Mouse (Mus musculus): ENCODE data around the gene Pdia4.
"Not testable (repeated sequence)": the region's sequence is repeated elsewhere in the genome, so short reads cannot be mapped to it uniquely, and the experiment has no call there.

Pdia4 gene

DNA sequence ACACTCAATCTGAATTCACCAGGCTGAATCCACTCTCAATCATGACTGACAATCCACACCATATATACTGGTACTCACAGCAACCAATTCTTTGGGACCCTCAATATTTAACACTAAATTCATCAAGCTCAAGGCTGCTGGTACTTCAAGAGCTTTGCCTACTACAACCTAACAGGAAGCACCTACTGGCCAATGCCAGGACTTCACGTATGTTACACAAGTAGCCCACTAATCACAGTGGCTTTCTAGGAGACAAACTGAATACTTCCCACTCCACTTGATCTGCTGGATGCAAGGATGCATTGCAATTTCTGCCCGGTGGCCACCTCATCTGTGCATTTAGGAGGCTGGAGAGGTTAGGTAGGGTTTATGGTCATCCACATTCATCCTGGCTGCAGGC lies 3.0 kb downstream of the Pdia4 start:
- DNase-seq (ENCODE audit: low spot score), result no peak

DNA sequence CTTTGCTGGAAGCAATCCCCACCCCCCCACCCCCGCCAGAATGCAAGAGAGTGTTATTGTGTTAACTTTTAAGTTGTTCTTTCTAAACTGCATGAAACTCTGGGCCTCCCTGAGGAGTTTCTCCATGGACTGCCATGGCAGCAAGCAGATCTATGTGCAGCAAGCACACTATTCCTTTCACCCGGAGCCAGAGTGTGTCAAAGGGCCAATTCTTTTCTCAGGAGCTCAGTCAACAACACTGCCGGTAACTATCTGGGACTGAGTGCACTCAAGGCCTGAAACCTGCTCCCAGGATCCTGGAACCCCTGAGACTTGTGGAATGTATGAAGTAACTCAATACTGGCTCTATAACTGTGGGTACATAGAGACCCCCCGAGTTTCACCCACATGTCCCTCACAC lies 4.2 kb downstream of the Pdia4 start:
- no peak for DNase-seq (ENCODE audit: low spot score)

DNA sequence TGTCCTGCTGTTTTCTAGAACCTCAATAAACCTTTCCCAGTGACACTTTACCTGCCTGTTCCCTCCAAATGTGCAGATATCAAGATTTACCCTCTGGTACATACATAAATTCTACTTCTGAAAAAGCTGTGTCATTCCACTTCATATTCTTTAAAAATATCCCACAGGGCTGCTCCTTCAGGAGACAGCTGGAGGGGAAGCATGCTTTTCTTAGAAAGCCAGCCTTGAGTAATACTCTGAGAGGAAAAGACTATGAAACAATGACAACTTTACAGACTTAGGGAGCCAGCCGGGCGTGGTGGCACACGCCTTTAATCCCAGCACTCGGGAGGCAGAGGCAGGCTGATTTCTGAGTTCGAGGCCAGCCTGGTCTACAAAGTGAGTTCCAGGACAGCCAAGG lies 4.7 kb downstream of the Pdia4 start:
- no peak for DNase-seq (ENCODE audit: low spot score)

DNA sequence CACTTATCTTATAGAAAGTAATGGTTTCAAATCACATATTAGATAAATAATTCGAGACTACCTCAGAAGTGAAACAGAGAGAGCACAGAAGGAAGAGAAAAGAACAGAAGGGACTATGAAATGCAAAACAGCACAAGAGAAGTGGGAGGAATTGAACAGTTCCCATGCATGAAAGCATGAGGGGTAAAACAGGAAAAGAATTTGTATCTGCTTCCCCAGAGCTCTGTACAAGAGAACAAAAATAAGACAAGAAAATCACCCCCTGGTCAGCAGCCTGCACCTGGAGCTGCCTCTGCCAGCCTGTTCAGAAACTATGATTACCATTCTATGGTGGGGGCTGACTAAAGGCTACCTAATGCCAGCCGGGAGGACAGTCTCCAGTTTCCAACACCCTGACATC lies 5.8 kb downstream of the Pdia4 start:
- DNase-seq (ENCODE audit: low spot score), result no peak

DNA sequence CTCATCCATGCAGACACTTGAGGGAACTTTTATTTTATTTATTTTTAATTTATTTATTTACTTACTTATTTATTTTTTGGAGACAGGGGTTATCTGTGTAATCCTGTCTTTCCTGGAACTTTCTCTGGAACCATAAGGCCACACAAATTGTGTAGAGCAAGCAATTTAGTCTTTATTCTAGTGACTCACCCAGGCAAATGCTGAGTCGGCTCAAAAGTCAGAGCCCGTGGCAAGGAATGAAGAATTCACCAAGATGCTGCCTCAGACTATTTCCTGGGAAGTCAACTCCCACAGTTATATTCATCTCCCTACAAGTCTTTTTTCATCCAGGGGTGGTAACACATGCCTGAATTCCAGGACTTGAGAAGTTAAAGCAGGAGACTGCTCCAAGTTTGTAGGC lies 7.7 kb downstream of the Pdia4 start:
- DNase-seq (ENCODE audit: low spot score), result no peak

DNA sequence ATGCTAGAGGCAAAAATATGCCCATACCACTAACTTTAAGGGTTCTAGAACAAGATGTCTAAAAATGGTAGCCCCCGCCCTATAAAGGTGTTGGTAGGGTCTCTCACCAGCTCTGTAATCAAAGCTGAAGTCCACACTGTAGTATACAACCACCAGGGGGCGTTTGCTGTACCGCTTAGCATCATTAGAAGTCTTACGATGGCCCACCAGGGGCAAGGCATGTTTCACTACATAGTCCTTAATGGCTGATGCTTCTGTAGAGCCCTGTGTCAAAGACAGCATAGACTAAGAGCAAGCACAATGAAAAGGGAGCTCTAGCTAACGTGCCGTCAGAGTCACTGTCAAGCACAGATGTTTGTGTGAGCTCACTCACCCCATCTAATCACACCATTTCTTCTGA lies 14.2 kb downstream of the Pdia4 start:
- DNase-seq (ENCODE audit: low spot score), result peak; percentile 30

DNA sequence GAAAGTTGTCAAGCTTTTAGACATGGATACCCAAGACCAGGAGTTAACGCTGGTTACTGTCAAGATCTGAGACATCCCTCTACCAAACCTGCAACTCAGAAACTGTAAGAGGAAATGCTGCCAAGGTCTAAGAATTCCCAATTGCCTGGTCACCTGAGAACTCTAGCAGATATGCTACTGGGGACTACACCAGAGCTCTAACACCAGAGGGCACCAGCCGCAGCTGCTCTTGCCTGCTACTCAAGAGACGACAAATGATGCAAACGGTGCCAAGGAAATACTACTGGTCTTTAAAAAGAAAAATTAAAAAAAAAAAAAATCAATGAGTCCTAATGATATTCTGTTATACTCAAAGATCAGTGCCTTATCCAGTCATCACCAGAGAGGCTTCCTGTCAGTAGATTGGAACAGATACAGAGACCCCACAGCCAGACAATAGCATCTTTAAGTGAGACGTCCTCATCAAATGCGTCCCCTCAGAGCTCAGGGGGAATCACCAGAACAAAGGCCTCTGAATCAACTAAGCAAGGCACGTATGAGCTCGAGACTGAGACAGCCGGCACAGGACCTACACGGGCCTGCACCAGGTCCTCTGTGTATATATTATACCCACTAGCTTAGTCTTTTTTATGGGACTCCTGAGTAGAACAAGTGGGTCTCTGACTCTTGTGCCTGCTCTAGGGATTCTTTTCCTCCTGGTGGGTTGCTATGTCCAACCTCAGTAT lies 19.0 kb downstream of the Pdia4 start:
- no peak for DNase-seq (ENCODE audit: low spot score)

DNA sequence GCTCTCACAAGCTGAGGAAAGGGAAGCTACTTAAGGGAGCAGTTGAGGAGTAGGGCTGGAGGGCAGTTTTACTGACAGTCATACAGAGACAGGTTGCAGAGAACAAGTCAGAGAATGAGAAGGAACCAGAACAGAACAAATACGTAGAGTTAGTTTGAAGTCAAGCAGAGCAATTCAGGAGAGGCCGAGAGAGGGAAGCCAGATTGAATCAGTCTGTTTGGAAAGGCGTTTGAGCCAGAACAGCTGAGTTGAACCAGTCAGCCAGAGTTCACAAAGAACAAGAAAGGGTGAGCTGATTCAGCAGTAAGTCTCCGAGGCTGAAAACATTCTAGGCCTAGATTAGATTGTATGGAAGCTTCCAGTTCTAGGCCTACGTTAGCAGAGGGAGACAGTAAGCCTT lies 19.9 kb downstream of the Pdia4 start:
- no peak for DNase-seq (ENCODE audit: low spot score)

DNA sequence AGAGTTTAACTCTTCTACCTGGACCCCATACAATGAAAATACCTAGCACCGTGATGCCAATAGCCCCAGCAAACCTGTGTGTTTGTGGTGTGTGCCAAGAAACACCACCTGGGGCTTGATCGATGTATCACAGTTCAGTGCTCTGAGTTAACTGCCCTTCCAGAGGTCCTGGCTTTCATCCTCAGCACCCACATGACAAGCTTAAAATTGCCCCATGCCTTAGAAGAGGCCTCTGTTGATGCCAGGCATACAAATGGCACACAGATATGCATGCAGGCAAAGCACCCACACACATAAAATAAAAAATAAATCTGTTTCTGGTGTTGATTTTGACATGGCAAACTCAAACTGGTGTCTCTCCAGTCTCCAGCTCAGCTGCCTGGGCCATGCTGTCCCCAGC lies 20.7 kb downstream of the Pdia4 start:
- no peak for DNase-seq (ENCODE audit: low spot score)

DNA sequence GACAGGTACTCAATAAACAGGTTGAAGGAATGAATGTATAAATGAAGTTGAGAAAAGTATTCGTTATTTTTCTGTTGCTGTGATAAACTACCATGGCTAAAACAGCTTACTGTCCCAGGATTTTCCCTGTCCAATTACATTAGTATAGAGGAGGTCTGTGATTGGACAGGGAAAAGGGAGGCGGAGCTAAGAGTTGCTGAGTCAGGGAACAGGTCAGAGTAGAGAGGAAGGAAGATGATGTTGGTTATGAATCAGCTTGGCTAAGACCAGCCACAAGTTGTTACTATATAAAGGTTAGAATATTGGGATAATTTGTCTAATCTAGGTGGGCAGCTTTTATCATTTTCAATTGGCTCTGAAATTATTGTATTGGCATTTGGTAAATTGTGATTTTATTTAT lies 22.5 kb downstream of the Pdia4 start:
- DNase-seq (ENCODE audit: low spot score), result no peak

DNA sequence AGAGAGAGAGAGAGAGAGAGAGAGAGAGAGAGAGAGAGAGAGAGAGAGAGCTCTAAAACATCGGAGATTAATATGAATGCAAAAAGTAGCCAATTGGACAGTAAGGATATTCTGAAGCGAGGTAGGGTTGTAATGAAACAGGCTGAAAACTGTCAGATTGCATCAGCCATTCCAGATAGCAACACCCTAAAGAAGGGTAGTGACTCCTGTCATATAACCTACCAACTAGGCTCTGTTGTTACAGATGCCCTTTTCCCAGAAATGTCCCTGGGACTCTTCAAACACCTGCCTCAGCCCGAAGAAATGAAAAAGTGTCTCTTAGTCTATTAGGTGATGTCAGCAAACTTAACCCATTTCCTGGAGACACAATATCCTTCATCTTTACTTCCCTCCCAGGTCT lies 24.4 kb downstream of the Pdia4 start:
- DNase-seq (ENCODE audit: low spot score), result no peak

DNA sequence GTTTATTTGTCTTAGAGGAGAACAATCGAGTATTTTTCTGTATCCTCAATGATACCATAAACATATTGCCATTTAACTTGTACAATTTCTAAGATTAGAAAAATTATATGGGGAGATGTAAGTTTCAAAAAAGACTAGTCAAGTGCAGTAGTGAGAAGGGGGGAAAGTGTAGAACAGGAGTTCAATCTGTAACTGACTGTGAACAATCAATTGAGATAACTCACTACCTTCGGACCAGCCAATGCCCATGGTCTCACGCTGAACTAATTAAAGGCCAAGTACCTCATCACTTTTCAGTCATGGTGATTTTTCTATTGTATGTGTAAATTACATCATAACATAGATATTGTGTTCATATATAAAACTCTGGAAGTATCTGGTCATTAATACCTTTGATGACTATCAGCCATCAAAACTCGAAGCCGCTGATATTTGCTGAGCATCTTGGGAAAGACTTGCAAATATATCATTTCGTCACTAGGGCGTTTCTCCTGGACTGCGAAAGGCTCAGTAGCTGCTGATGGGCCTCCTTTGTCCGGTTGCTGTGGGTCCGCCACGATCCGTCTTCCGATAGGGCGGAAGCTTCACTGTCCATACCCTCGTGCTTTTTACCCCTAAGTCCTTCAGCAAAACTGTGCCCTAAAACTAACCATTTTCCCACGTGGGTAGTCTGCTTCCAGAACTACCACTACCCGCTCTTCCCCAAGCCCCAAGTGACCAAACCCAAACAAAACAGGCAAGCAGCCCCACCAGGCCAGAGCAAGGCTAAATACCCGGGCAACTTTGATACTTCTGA lies 25.1 kb downstream of the Pdia4 start:
- DNase-seq (ENCODE audit: low spot score), result peak; percentile 66

DNA sequence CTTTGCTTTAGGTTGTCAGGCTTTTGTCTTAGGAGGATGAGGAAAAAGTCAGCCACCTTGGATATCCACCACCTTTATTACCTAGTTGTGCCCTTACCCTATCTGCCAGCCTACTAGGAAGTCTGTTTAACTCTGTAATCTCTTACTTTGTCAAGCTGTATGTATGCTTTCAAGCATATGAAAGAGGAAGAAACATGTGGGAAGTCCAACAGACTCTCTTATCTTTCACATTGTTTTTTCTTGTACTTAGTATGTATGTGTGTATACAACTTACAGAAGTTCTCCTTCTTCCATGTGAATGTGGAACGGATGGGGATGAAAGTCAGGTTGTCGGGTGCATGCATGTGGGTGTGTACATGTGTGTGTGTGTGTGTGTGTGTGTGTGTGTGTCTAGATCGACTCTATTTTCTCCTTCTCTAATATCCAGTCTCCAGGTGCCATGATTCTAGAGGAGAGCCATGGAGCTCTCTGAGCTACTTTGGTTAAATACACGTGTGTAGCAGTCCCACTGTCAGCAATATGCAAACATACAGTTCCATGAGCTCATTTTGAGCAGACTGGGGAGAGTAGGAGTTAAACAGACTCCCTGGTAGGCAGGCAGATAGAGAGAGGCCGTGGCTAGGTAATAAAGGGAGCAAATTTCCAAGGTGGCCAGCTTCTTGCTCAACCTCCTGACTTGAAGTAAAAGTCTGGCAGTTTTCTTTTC lies 28.4 kb downstream of the Pdia4 start:
- no peak for DNase-seq (ENCODE audit: low spot score)

DNA sequence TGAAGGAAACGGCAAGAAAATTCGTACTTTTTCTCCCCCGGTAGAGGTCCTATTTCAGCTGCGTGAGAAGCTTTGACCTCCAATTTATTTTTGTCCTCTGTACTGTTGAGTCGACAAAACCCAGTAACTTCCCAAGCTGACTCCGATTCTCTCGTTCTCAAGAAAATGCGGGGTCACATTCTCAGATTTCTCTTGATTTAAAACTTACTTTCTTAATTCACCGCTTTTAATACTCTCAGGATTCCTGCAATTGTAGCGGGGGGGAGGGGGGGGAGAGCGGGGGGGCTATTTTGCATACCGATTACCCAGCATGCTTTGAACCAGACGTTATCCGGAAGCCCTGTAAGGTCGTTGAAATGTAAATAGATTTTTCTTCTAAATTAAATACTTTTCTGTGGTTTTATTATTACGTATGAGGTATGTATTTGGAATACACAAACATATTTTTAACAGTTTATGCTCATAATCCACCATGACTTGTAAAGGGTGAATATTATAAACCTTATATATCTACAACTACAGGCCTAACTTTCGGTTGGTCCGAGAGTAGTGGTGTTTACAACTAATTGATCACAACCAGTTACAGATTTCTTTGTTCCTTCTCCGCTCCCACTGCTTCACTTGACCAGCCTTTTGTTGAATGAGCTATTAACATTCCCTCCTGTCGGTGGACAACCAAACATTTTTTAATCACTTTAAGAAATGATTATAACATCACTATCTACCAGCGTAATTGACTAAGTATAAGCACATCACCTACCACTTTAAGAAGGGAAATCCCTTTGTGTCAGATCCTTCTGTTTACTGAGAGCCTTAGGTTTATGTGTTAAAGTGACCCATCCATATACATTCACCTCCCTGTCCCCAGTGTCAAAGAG lies 31.9 kb downstream of the Pdia4 start:
- DNase-seq (ENCODE audit: low spot score), result no peak

DNA sequence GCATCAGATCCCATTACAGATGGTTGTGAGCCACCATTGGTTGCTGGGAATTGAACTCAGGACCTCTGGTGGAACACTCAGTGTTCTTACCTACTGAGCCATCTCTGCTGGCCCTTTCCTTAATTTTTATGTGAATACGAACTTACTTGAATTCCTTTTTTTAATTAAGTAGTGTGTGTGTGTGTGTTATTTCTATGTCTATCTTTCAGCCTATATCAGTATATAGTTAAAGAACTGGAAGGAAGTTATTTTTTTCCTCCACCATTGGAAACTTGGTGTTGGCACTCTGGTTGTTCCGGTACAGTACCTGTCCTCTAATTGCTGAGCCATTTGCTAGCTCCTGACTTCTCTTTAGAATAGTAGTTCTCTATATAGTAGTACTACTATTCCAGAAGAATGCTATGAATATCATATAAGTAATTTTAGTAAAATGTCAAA lies 32.6 kb downstream of the Pdia4 start:
- no peak for DNase-seq (ENCODE audit: low spot score)

DNA sequence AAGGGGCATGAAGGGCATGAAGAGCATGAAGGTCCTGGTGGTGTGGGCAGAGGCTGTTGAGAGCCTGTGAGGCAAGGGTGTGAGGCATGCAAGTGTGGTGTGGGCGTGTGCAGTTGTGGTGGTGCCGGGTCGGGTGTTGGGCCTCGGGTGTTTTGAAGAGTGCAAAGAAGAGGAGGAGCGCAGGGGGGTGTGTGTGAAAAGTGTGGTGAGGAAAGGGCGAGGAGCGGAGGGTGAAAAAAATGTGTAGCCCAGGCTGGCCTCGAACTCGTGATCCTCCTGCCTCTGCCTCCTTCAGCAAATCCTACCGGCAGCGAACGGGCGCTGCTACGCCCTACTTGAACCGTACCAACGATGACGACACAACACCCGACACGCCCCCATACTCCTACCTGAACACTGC lies 41.5 kb downstream of the Pdia4 start:
- not testable (repeated sequence) for DNase-seq (ENCODE audit: low spot score)

DNA sequence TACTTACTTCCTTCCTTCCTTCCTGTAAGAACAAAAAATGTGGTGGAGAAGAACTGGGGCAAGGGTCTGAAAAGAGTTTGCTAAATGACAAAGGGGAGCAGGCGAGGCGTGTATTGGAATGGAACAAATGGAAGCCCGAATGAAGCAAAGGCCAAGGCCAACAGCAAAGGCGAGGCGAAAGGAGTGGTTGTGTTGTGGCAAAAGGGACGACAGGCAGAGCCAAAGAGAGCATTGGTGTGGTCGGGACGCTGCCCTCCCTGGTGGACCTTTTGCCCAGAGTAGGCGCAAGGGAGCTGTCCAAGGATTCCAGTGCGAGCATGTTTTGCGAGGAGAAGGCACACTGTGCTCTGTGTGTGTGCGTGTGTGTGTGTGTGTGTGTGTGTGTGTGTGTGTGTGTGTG lies 42.1 kb downstream of the Pdia4 start:
- not testable (repeated sequence) for DNase-seq (ENCODE audit: low spot score)

DNA sequence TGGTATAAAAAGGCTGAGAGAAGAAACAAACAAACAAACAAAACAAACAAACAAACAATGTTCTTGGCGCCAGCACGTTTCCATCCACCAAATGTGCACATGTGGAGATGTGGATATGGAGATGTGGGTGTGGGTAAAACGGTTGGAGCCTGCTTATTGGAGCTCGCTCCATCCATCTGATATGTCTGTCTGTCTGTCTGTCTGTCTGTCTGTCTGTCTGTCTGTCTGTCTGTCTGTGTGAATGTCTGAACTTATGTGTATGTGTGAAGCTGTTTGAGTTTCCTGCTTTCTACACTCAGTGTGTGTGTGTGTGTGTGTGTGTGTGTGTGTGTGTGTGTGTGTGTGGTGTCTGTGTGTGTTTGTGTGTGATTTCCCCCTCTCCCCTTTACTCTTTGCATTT lies 43.4 kb downstream of the Pdia4 start:
- DNase-seq (ENCODE audit: low spot score), result not testable (repeated sequence)

DNA sequence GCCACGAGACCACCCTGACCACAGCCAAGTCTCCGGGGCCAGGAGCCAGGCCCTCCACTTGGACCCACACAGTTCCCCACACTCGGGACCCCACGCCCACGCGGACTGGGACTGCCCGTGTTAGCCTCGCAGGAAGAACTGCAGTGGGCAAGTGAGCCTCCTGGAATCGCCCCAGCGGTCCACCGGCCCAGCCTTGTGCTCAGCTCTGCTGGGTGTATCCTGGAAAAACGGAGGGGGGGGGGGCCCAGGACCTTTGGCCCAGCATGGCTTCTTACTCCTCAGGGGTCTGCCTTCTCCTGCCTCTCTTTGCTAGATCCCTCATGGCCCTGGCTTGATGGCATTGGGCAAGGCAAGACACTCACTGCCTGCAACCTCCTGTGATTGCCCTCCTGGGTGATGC lies 44.7 kb downstream of the Pdia4 start:
- not testable (repeated sequence) for DNase-seq (ENCODE audit: low spot score)

DNA sequence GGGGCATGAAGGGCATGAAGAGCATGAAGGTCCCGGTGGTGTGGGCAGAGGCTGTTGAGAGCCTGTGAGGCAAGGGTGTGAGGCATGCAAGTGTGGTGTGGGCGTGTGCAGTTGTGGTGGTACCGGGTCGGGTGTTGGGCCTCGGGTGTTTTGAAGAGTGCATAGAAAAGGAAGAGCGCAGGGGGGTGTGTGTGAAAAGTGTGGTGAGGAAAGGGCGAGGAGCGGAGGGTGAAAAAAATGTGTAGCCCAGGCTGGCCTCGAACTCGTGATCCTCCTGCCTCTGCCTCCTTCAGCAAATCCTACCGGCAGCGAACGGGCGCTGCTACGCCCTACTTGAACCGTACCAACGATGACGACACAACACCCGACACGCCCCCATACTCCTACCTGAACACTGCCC lies 45.9 kb downstream of the Pdia4 start:
- DNase-seq (ENCODE audit: low spot score), result not testable (repeated sequence)

DNA sequence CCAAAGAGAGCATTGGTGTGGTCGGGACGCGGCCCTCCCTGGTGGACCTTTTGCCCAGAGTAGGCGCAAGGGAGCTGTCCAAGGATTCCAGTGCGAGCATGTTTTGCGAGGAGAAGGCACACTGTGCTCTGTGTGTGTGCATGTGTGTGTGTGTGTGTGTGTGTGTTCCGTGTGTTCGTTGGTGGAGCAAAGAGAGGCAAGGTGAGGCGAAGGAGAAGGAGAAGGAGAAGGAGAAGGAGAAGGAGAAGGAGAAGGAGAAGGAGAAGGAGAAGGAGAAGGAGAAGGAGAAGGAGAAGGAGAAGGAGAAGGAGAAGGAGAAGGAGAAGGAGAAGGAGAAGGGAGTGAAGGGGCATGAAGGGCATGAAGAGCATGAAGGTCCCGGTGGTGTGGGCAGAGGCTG lies 50.5 kb downstream of the Pdia4 start:
- not testable (repeated sequence) for DNase-seq (ENCODE audit: low spot score)

DNA sequence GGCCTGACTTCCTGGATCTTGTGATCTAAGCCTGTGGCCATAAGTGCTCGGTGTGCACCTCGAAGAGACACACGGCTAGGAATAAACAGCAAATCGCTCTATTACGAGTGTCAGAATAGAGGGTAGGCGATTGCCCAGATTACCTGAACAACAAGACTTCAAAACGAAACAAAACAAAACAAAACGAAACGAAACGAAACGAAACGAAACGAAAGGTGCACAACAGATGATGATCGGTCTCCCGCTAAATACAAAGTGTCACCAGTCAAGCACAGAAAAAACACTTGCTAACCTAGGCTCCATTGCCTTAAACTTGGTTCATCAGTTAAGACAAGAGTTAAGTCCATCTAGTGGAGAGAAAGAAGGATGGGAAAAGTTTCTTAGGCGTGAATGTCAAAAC lies 53.8 kb downstream of the Pdia4 start:
- DNase-seq (ENCODE audit: low spot score), result not testable (repeated sequence)
